Mouse (Mus musculus) ES-E14 (cell line): ENCODE results near the gene Trp63. TPM values are rescaled to one million over a fixed set of nuclear protein-coding genes. Genes with fewer than 3 reads are reported as not detected.

ENCODE experiments used
- DNase-seq: peaks from one replicate; pipeline ENCODE4 v3.0.0-alpha.2; 2013; ENCODE audit warnings: low read depth, low spot score
- H3K27ac ChIP-seq: 2 replicates; pipeline ENCODE4 v1.5.1; 2012; ENCODE audit warnings: low read depth, mild to moderate bottlenecking, low read length, moderate library complexity, mixed read lengths; ENCODE audit not compliant: poor library complexity, insufficient read depth, severe bottlenecking
- H3K36me3 ChIP-seq: 2 replicates; pipeline ENCODE4 v1.6.1; 2012; ENCODE audit warnings: mild to moderate bottlenecking, low read length, moderate library complexity, mixed read lengths; ENCODE audit not compliant: control insufficient read depth, poor library complexity, insufficient read depth, severe bottlenecking
- H3K4me1 ChIP-seq, 2 experiments: fragments of 150-350 bp in 1 of 2; sonication (generic) in 1 of 2; 2 replicates each; pipeline ENCODE4 v1.6.1; 2012; ENCODE audit warnings: low read length in 2 of 2, mild to moderate bottlenecking in 1 of 2, mixed read lengths in 1 of 2; ENCODE audit not compliant: control insufficient read depth in 2 of 2, insufficient read depth in 2 of 2, poor library complexity in 1 of 2
- H3K4me3 ChIP-seq, 2 experiments: fragments of 150-350 bp in 1 of 2; sonication (generic) in 1 of 2; 2 replicates each; pipeline ENCODE4 v1.5.1; 2012; ENCODE audit warnings: low read length in 2 of 2, low read depth in 1 of 2, mild to moderate bottlenecking in 1 of 2, mixed read lengths in 1 of 2; ENCODE audit not compliant: insufficient read depth in 1 of 2, poor library complexity in 1 of 2, severe bottlenecking in 1 of 2
- H3K9ac ChIP-seq: 2 replicates; pipeline ENCODE4 v1.6.1; 2012; ENCODE audit warnings: low read depth, mild to moderate bottlenecking, low read length, mixed read lengths; ENCODE audit not compliant: poor library complexity, insufficient read depth, severe bottlenecking
- H3K9me3 ChIP-seq: fragments of 150-350 bp; sonication (generic); 2 replicates; pipeline ENCODE4 v1.6.1; 2012; ENCODE audit warnings: low read depth, mild to moderate bottlenecking, low read length; ENCODE audit not compliant: control insufficient read depth, insufficient read depth
- CHD2 ChIP-seq: IDR thresholded peaks from 2 replicates; pipeline ENCODE4 v1.6.1; 2014; ENCODE audit warnings: mild to moderate bottlenecking, low read depth, low read length, inconsistent platforms
- HCFC1 ChIP-seq: IDR thresholded peaks from 2 replicates; pipeline ENCODE4 v1.6.1; 2012; ENCODE audit warnings: low read length, inconsistent platforms, borderline replicate concordance; ENCODE audit not compliant: insufficient read depth
- MAFK ChIP-seq: IDR thresholded peaks from 2 replicates; pipeline ENCODE4 v1.6.1; 2014; ENCODE audit warnings: mild to moderate bottlenecking, low read depth, low read length, inconsistent platforms; ENCODE audit not compliant: insufficient read depth
- ZC3H11A ChIP-seq: IDR thresholded peaks from 2 replicates; pipeline ENCODE4 v1.6.1; 2012; ENCODE audit warnings: low read depth, mild to moderate bottlenecking, inconsistent platforms, low read length, borderline replicate concordance
- ZNF384 ChIP-seq: IDR thresholded peaks from 2 replicates; pipeline ENCODE4 v1.6.1; 2012; ENCODE audit warnings: low read depth, low read length, inconsistent platforms
- in situ Hi-C, 2 experiments: fragments of 600-800 bp; cut with MboI; formaldehyde crosslinking; loops; one replicate each; pipeline ENCODE4 v1.15.1; 2025; ENCODE audit warnings: low sequenced_read_pairs in 2 of 2, inconsistent platforms in 1 of 2; ENCODE audit not compliant: unreplicated experiment in 2 of 2
- total RNA-seq: library from RNA; depleted of rRNA; stranded (reverse); fragments of 300-350 nt; gene quantifications from 2 replicates; pipeline ENCODE4 v1.2.3, GENCODE M21; 2012

The Trp63 gene
- total RNA-seq, 1 experiment = 0.13 TPM

DNA sequence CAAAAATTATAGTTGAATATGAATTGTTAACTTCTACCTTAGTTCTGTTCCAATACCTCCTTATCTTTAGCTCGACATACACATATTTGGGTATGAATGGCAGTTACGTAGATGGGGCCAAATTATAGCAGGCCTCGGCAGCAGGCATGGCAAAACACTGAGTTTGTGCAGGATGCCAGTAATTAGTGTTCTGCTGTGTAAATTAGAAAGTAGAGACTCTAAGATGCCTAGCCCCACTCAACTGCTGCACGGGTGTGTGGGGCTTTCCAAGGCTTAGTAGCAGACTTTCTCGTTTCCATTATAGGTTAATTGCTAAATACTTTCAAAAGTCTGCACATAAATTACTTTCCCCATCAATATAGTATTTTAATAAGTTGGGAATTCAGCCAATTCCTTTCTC, 82.0 kb downstream of the Trp63 start:
- Histone ChIP-seq H3K9ac (no peak overlapping the region), H3K4me3 (no peak overlapping the region), H3K36me3 (no peaks in the 10 kb centered on the region), H3K27ac (no peak overlapping the region), H3K4me1 (no peaks in the 10 kb centered on the region), H3K9me3 (no peaks in the 10 kb centered on the region)
- in situ Hi-C loops = no loop called here
- TF ChIP-seq ZC3H11A (no peak), MAFK (no peak), CHD2 (no peak), HCFC1 (no peak), ZNF384 (no peak)
- no peak for DNase-seq

GRCm38 (mm10) chr16:25774611-25775010, 91.0 kb downstream of the Trp63 start:
- Histone ChIP-seq H3K36me3 (no peaks in the 10 kb centered on the region), H3K9me3 (no peaks in the 10 kb centered on the region), H3K9ac (no peak overlapping the region), H3K4me1 (no peaks in the 10 kb centered on the region), H3K4me3 (no peak overlapping the region), H3K27ac (no peak overlapping the region)
- TF ChIP-seq MAFK = no peak
- in situ Hi-C loops = no loop called here
- DNase-seq = no peak

- no peak for DNase-seq
- Histone ChIP-seq H3K4me1 (no peaks in the 10 kb centered on the region), H3K4me3 (no peak overlapping the region), H3K9me3 (no peaks in the 10 kb centered on the region), H3K36me3 (no peaks in the 10 kb centered on the region), H3K9ac (no peak overlapping the region), H3K27ac (no peak overlapping the region)
- TF ChIP-seq ZNF384 (no peak), CHD2 (no peak), ZC3H11A (no peak), MAFK (no peak), HCFC1 (no peak)
- in situ Hi-C loops = no loop called here
These were observed 93.9 kb downstream of the Trp63 start for GRCm38 (mm10) chr16:25777501-25777900.

GRCm38 (mm10) chr16:25779964-25780363, 96.4 kb downstream of the Trp63 start:
- Histone ChIP-seq H3K4me3 (no peak overlapping the region), H3K27ac (no peak overlapping the region), H3K4me1 (no peaks in the 10 kb centered on the region), H3K9me3 (no peaks in the 10 kb centered on the region), H3K9ac (no peak overlapping the region), H3K36me3 (no peaks in the 10 kb centered on the region)
- no peak for DNase-seq
- in situ Hi-C loops = no loop called here
- TF ChIP-seq MAFK (no peak), ZC3H11A (no peak), CHD2 (no peak), HCFC1 (no peak), ZNF384 (no peak)

DNA sequence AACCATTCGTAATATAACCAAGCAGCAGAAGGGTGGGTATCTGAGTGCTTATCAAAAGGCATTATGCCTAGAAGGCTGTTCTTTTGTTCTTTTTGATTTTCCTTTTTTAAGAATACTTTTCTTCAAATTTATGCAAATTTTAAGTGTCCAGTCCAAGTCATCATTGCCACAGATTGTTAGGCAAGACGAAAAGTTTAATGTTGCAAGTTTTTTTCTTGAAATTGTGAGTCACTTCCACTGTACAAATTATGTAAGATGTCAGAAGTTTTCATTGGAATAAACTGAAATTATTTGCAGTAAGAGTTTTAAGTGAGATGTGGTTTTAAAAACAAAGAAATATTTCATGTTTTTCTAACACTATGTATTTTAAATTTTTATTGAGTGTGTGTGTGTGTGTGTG, 100.7 kb downstream of the Trp63 start:
- Histone ChIP-seq H3K27ac (no peak overlapping the region), H3K9ac (no peak overlapping the region), H3K4me3 (no peak overlapping the region), H3K4me1 (no peaks in the 10 kb centered on the region), H3K36me3 (no peaks in the 10 kb centered on the region), H3K9me3 (no peaks in the 10 kb centered on the region)
- no peak for DNase-seq
- in situ Hi-C loops = no loop called here
- TF ChIP-seq HCFC1 = no peak
- TF ChIP-seq ZC3H11A = no peak
- no peak for TF ChIP-seq CHD2
- TF ChIP-seq ZNF384 = no peak
- no peak for TF ChIP-seq MAFK
